Mouse (Mus musculus) liver, postnatal 0 days (tissue): Measurements from ENCODE around the gene Glud1. TPM values are rescaled to one million over a fixed set of nuclear protein-coding genes. Genes with fewer than 3 reads are reported as not detected.

Source experiments
- ATAC-seq: fragments of 200-750 bp; cut with Nextera tagmentation; 2 replicates; pipeline ENCODE4 v1.8.0; 2017; ENCODE audit warnings: mild to moderate bottlenecking, moderate library complexity
- DNase-seq: peaks from one replicate; pipeline ENCODE4 v3.0.0-alpha.2; 2016
- H3K27ac ChIP-seq: fragments of 300-500 bp; sonication (generic); 2 replicates; pipeline ENCODE4 v1.5.1; 2014; ENCODE audit warnings: antibody characterized with exemption, moderate library complexity, mild to moderate bottlenecking, low read depth
- H3K27me3 ChIP-seq: fragments of 300-500 bp; sonication (generic); 2 replicates; pipeline ENCODE4 v1.6.1; 2014; ENCODE audit warnings: low read length, control low read depth, mixed read lengths; ENCODE audit not compliant: insufficient read depth
- H3K36me3 ChIP-seq: fragments of 300-500 bp; sonication (generic); replicated peaks from 2 replicates; pipeline ENCODE4 v1.6.1; 2014; ENCODE audit warnings: mild to moderate bottlenecking, control low read depth, low read length, moderate library complexity, mixed read lengths; ENCODE audit not compliant: insufficient read depth
- H3K4me1 ChIP-seq: fragments of 300-500 bp; sonication (generic); 2 replicates; pipeline ENCODE4 v1.6.1; 2014; ENCODE audit warnings: antibody characterized with exemption, mild to moderate bottlenecking, control low read depth; ENCODE audit not compliant: insufficient read depth
- H3K4me2 ChIP-seq: fragments of 300-500 bp; sonication (generic); 2 replicates; pipeline ENCODE4 v1.6.1; 2014; ENCODE audit warnings: low read depth, mild to moderate bottlenecking, low read length, moderate library complexity, mixed read lengths
- H3K4me3 ChIP-seq: fragments of 300-500 bp; sonication (generic); 2 replicates; pipeline ENCODE4 v1.5.1; 2014; ENCODE audit warnings: low read depth, low read length
- H3K9ac ChIP-seq: fragments of 300-500 bp; sonication (generic); replicated peaks from 2 replicates; pipeline ENCODE4 v1.6.1; 2014; ENCODE audit warnings: mild to moderate bottlenecking, moderate library complexity
- H3K9me3 ChIP-seq: fragments of 300-500 bp; sonication (generic); 2 replicates; pipeline ENCODE4 v1.6.1; 2016; ENCODE audit warnings: mild to moderate bottlenecking, control low read depth, low read length, mixed read lengths
- CTCF ChIP-seq: sonication (generic); IDR thresholded peaks from 2 replicates; pipeline ENCODE4 v1.5.1; 2016; ENCODE audit warnings: antibody characterized with exemption, low read depth
- EP300 ChIP-seq: IDR thresholded peaks from 2 replicates; pipeline ENCODE4 v1.6.1; 2016; ENCODE audit warnings: antibody characterized with exemption, low read depth, mild to moderate bottlenecking
- WGBS: fragments of 180-500 bp; shearing (Covaris S2); extraction: QIAGEN DNeasy Blood & Tissue Kit; methylation state at CpG from one replicate; pipeline ENCODE4 v1.1.7; 2014; ENCODE audit not compliant: insufficient replicate concordance; 5-methylcytosine and 5-hydroxymethylcytosine counted together
- polyA plus RNA-seq: library from polyadenylated mRNA; unstranded; fragments of >200 nt; fragmentation: Nextera tagmentation; extraction: Ambion mirVana; gene quantifications from 2 replicates; pipeline ENCODE4 v1.2.1, GENCODE M21; 2015

Glud1 gene
- polyA plus RNA-seq, 1 experiment from 2014 or later: 163 TPM

DNA sequence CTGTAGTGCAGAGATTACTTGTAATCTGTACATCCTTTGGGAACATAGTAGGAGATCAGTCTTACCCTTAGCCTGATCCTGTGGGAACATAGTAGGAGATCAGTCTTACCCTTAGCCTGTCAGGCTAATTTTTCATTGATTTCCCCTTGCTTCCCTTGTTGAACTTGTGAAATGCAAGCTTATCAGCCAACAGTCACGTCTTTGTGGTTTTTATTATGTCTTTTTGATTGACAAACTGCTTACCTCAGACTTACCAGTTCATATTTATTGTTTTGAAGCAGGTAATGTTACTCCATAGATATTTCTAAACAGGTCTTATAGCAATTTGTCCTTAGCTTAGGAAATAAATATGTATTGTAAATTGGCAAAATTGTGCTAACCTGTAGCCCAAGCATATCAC, 17.1 kb downstream of the Glud1 start:
- DNase-seq: no peak
- peaks cover 55% of the 10 kb centered on the region for H3K36me3 ChIP-seq
- 18% methylated on average over 1 of the region's 1 CpGs for WGBS

DNA sequence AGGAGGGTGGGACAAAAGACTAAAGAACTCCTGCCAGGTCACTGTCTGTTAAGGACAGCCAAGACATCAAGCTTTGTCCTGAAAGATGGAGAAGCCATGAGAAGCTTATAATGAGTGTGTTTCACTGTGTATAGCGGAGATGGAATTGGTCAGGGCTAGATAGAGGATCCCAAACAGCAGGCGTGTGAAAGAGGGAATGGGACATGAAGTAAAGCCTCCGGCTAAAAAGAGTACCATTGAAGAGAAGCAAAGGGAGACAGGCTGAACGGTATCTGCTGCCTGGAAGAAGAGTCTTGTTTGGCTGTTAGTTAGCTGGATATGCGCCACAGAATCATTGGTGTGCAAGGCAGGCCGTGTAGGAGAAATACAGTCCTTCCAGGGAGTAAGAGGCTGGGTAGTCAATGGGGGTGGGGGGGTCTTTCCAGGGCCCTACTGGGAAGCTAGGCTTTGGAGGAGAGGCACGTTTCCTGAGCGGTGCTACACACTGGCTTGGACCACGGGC, 20.2 kb downstream of the Glud1 start:
- no peak overlapping the region for H3K27ac ChIP-seq
- WGBS: 84% methylated on average over 9 of the region's 9 CpGs
- DNase-seq (no peak), ATAC-seq (no peak)
- H3K27me3 ChIP-seq: no peaks in the 10 kb centered on the region
- no peak overlapping the region for H3K4me2 ChIP-seq
- no peak overlapping the region for H3K4me3 ChIP-seq
- no peaks in the 10 kb centered on the region for H3K9me3 ChIP-seq
- no peaks in the 10 kb centered on the region for H3K4me1 ChIP-seq
- H3K9ac ChIP-seq: no peak overlapping the region
- no peak for TF ChIP-seq EP300
- TF ChIP-seq CTCF: no peak
- peaks cover 67% of the 10 kb centered on the region for H3K36me3 ChIP-seq

More for the DNA sequence above, 17.1 kb downstream of the Glud1 start:
- Histone ChIP-seq H3K4me1 (no peaks in the 10 kb centered on the region), H3K27ac (no peak overlapping the region), H3K4me2 (no peak overlapping the region), H3K9ac (no peak overlapping the region), H3K9me3 (no peaks in the 10 kb centered on the region), H3K27me3 (no peaks in the 10 kb centered on the region), H3K4me3 (no peak overlapping the region)
- no peak for ATAC-seq
- TF ChIP-seq EP300: no peak
- TF ChIP-seq CTCF: no peak

DNA sequence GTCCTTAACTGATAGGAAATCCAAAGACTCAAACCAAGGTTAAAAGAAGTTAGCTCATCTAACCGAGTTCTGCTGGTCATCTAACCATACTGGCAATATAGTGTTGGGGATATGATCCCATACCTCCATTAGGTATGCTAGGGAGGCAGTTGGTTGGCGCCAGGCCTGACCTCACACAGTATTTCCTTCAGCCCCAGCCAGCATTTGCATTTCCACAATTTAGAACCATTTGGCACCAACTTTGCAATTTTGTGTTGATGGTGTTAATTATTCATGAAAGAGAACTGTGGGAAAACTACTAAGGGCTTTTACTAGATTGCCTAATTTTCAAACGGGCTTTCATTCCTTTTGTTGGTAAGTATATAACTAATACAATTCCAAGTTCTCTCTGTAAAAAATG, 21.4 kb downstream of the Glud1 start:
- no peaks in the 10 kb centered on the region for H3K4me1 ChIP-seq
- H3K4me3 ChIP-seq: no peak overlapping the region
- DNase-seq: no peak
- TF ChIP-seq EP300: no peak
- no peak for TF ChIP-seq CTCF
- ATAC-seq: no peak
- 66% methylated on average over 3 of the region's 3 CpGs for WGBS
- peaks cover 72% of the 10 kb centered on the region for H3K36me3 ChIP-seq
- H3K9ac ChIP-seq: no peak overlapping the region
- no peaks in the 10 kb centered on the region for H3K9me3 ChIP-seq
- no peaks in the 10 kb centered on the region for H3K27me3 ChIP-seq
- H3K27ac ChIP-seq: no peak overlapping the region
- no peak overlapping the region for H3K4me2 ChIP-seq

DNA sequence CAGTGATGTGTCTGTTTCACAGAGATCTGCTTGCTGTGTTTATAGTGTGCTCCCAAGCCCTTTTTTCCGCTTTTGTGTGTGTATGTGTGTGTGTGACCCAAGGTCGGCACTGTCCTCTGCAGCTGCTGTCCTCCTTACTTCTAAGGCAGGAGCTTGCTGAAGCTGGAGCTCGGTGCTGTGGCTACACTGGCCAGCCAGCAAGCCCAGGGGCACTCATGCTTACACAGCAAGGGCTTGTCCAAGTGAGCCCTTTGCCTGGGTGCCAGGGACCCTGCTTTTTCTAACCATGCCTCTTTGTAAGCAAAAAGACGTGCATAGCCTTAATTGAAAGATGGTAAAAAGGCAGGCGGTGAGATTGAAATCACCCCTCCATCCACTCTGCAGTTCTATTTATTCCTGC, 21.9 kb downstream of the Glud1 start:
- 79% methylated on average over 5 of the region's 5 CpGs for WGBS

DNA sequence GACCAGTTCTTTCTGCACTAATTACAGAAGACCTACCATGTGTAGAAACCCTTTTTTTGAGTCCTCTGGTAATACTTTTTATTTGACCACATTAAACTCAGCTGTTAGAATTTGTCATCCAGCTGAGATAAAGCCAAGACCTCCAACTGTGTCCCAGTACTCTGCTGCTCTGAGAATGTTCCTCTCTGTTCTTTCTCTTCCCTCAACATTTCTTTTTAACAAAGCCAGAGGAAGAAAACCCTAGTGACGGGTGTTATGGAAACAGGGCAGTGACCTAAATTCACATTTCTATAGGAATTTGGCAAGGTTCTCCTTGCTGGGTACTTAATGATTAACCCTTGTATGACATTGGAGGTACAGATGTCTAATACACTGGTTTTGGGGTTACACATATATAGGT, 28.9 kb downstream of the Glud1 start:
- Histone ChIP-seq H3K9me3 (no peaks in the 10 kb centered on the region), H3K27ac (no peak overlapping the region), H3K4me3 (no peak overlapping the region), H3K9ac (no peak overlapping the region), H3K4me2 (no peak overlapping the region), H3K27me3 (no peaks in the 10 kb centered on the region), H3K4me1 (no peaks in the 10 kb centered on the region), H3K36me3 (peaks cover 74% of the 10 kb centered on the region)
- TF ChIP-seq CTCF (no peak), EP300 (no peak)
- ATAC-seq: no peak
- WGBS: 58% methylated on average over 1 of the region's 1 CpGs
- DNase-seq: no peak

More for the DNA sequence above, 21.9 kb downstream of the Glud1 start:
- ATAC-seq (no peak), DNase-seq (no peak)
- TF ChIP-seq EP300 (no peak), CTCF (no peak)
- H3K9me3 ChIP-seq: no peaks in the 10 kb centered on the region
- H3K9ac ChIP-seq: no peak overlapping the region
- peaks cover 76% of the 10 kb centered on the region for H3K36me3 ChIP-seq
- H3K4me3 ChIP-seq: no peak overlapping the region
- H3K27me3 ChIP-seq: no peaks in the 10 kb centered on the region
- H3K27ac ChIP-seq: no peak overlapping the region
- H3K4me1 ChIP-seq: no peaks in the 10 kb centered on the region
- H3K4me2 ChIP-seq: no peak overlapping the region

- Histone ChIP-seq H3K36me3 (peaks cover 53% of the 10 kb centered on the region), H3K4me2 (no peak overlapping the region), H3K9ac (no peak overlapping the region), H3K4me3 (no peak overlapping the region), H3K27me3 (no peaks in the 10 kb centered on the region), H3K4me1 (no peaks in the 10 kb centered on the region), H3K27ac (no peak overlapping the region), H3K9me3 (no peaks in the 10 kb centered on the region)
- WGBS: 68% methylated on average over 4 of the region's 4 CpGs
- DNase-seq (no peak), ATAC-seq (no peak)
- TF ChIP-seq CTCF (no peak), EP300 (no peak)
Measured at GRCm38 (mm10) chr14:34341993-34342392, 31.5 kb downstream of the Glud1 start.

GRCm38 (mm10) chr14:34343078-34343477, 32.6 kb downstream of the Glud1 start:
- H3K27me3 ChIP-seq: no peaks in the 10 kb centered on the region
- H3K4me3 ChIP-seq: no peak overlapping the region
- no peak overlapping the region for H3K27ac ChIP-seq
- DNase-seq (no peak), ATAC-seq (no peak)
- 47% methylated on average over 4 of the region's 4 CpGs for WGBS
- no peaks in the 10 kb centered on the region for H3K9me3 ChIP-seq
- no peak overlapping the region for H3K4me2 ChIP-seq
- H3K36me3 ChIP-seq: peaks cover 44% of the 10 kb centered on the region
- no peaks in the 10 kb centered on the region for H3K4me1 ChIP-seq
- H3K9ac ChIP-seq: no peak overlapping the region
- TF ChIP-seq EP300: no peak
- TF ChIP-seq CTCF: no peak
